Mouse (Mus musculus): ENCODE measurements at regions not wholly inside any gene's neighbourhood (a gene's known extent, or its start where the extent isn't known, plus 50 kb on each side); places are given as distances from the start of the nearest gene placed in this dataset.

DNA sequence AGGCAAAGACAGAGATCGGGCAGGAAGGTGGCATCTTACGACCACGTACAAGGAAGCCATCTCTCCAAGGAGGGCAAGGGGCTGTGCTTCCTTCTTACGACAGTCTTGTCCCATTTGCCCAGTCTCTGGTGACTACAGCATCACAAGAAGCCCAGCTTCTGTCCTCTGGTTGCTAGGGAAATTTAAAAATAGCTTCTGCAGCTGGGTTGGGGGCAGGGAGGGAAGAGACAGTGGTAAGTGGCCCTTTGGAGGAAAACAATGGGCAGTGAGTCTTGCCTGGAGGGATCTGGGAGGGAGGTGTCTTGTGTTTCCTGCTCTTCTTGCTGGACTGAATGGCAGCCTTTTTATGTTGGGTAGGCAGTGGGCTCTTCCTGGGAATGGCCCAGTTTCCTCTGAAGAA lies 62.8 kb upstream of the Dgkg start:
- 41% methylated on average over 4 of the region's 4 CpGs for WGBS
- TF ChIP-seq POLR2A (IDR thresholded peaks at IDR 0.05; ENCODE audit: insufficient read depth, low read depth, low read length) (no peak), CTCF (IDR thresholded peaks at IDR 0.05; ENCODE audit: insufficient read depth, low read depth, low read length) (no peak)
- H3K4me1 ChIP-seq (ENCODE audit: control insufficient read depth, insufficient read depth, low read length) = peaks cover 10% of the 10 kb centered on the region
- H3K4me3 ChIP-seq (ENCODE audit: insufficient read depth, low read depth, low read length) = 0 out of 2 replicates have a peak overlapping the region, but pooled peaks have one; percentile 2
- H3K27ac ChIP-seq (ENCODE audit: insufficient read depth, low read depth, low read length) = peak overlapping the region; percentile 82

DNA sequence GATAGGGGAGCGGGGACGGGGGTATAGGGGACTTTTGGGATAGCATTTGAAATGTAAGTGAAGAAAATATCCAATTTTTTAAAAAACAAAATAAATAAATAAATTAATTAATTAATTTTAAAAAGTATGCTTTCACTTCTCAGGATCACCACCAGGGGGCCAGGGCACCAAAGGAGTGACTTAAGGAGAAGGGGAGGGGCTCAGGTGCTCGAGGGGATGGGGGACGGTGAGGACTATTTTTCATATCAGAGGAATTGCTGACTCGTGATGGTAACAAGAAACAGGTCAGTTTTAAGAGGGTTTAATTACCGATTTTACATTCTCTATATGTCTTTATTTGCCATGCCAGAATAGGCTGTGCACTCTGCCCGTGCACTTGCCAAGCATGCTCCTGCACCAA lies 62.3 kb upstream of the Dgkg start:
- Histone ChIP-seq H3K4me3 (ENCODE audit: insufficient read depth, low read depth, low read length) (0 out of 2 replicates have a peak overlapping the region, but pooled peaks have one; percentile 2), H3K4me1 (ENCODE audit: control insufficient read depth, insufficient read depth, low read length) (peaks cover 10% of the 10 kb centered on the region), H3K27ac (ENCODE audit: insufficient read depth, low read depth, low read length) (peak overlapping the region; percentile 82)
- WGBS = 41% methylated on average over 7 of the region's 7 CpGs
- TF ChIP-seq CTCF (IDR thresholded peaks at IDR 0.05; ENCODE audit: insufficient read depth, low read depth, low read length) (no peak), POLR2A (IDR thresholded peaks at IDR 0.05; ENCODE audit: insufficient read depth, low read depth, low read length) (no peak)

DNA sequence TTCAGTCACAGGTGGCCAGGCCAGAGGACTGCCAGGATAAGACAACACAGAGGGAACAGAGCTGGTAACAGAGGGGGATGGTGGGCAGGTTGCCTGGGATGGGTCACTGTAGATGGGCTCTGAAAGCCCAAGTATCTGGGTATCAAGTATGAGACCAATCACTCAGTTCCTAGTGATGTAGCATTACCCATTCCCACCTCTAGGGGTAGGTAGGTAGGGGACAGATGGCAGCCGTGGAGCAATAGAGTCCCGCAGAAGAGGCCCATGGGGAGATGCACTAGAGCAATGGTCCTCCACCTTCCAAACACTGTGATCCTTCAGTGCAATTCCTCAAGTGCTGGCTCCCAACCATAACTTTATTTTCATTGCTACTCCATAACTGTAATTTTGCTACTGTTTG lies 60.4 kb upstream of the Dgkg start:
- TF ChIP-seq CTCF (IDR thresholded peaks at IDR 0.05; ENCODE audit: insufficient read depth, low read depth, low read length) (no peak), POLR2A (IDR thresholded peaks at IDR 0.05; ENCODE audit: insufficient read depth, low read depth, low read length) (no peak)

DNA sequence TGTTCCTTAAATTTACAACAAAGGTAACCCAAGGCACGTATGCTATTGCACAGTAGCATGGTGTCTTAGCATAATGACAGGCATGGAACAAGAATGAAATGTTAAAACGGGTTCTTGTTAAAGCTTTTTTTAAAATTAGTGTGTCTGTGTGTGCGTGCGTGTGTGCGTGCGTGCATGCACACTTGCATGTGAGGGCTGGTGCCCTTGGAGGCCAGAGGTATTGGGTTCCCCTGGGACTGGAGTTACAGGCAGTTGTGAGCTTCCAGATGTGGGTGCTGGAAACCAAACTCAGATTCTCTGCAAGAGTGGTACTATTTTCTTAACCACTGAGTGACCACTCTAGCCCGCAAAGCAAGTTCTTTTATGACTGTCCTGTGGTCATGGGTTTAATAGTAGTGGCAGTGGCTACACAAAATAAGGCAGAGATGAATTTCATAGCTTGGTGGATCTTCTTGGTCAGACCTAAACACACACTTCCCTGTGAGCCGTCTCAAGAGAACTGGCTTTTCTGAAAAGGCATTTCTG lies 59.3 kb upstream of the Dgkg start:
- Histone ChIP-seq H3K27ac (ENCODE audit: insufficient read depth, low read depth, low read length) (no peak overlapping the region), H3K4me1 (ENCODE audit: control insufficient read depth, insufficient read depth, low read length) (peaks cover 10% of the 10 kb centered on the region), H3K4me3 (ENCODE audit: insufficient read depth, low read depth, low read length) (no peak overlapping the region)
- 95% methylated on average over 8 of the region's 8 CpGs for WGBS
- TF ChIP-seq POLR2A (IDR thresholded peaks at IDR 0.05; ENCODE audit: insufficient read depth, low read depth, low read length) (no peak), CTCF (IDR thresholded peaks at IDR 0.05; ENCODE audit: insufficient read depth, low read depth, low read length) (no peak)

More for the DNA sequence above, 60.4 kb upstream of the Dgkg start:
- Histone ChIP-seq H3K4me1 (ENCODE audit: control insufficient read depth, insufficient read depth, low read length) (peaks cover 10% of the 10 kb centered on the region), H3K27ac (ENCODE audit: insufficient read depth, low read depth, low read length) (no peak overlapping the region), H3K4me3 (ENCODE audit: insufficient read depth, low read depth, low read length) (no peak overlapping the region)
- 72% methylated on average over 2 of the region's 2 CpGs for WGBS

DNA sequence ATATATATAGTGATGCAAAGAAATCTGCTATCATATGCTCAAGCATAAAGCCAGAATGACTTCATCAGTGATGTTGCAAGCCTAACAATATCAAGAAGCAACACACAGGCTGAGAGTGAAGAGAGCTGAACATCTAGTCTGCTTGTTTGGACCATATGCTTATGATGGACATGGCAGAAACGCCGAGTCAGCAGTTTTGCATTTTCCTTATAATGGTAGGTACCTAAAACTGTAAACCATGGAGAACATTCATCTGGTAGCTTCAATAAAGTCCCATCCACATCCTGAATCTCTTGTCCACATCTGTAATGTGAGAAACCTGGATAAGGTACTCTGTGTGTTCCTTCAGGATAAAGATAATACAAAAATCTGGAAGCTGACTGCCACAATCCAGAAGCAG lies 57.3 kb upstream of the Dgkg start:
- Histone ChIP-seq H3K4me1 (ENCODE audit: control insufficient read depth, insufficient read depth, low read length) (no peaks in the 10 kb centered on the region), H3K4me3 (ENCODE audit: insufficient read depth, low read depth, low read length) (no peak overlapping the region), H3K27ac (ENCODE audit: insufficient read depth, low read depth, low read length) (no peak overlapping the region)
- 94% methylated on average over 2 of the region's 2 CpGs for WGBS
- TF ChIP-seq POLR2A (IDR thresholded peaks at IDR 0.05; ENCODE audit: insufficient read depth, low read depth, low read length) (no peak), CTCF (IDR thresholded peaks at IDR 0.05; ENCODE audit: insufficient read depth, low read depth, low read length) (no peak)

DNA sequence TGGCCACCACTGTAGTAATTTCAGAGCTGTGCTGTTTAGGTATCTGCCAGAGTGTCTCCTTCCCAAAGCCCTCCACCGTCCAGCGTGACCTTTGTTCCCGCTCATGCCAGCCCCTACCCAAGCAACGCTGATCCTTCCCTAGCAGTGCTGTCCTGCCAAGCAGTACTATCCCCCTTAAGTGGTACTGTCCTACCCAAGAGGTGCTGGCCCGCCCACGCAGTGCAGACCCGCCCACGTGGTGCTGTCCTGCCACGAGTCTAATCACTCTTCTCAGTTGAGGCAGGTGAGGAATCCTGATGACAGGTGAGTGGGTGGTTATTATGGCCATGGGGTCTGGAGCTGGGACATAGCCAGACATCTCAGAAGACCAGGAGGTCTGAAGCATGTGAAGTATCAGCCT lies 51.7 kb upstream of the Dgkg start:
- no peak for TF ChIP-seq POLR2A (IDR thresholded peaks at IDR 0.05; ENCODE audit: insufficient read depth, low read depth, low read length)
- no peak for TF ChIP-seq CTCF (IDR thresholded peaks at IDR 0.05; ENCODE audit: insufficient read depth, low read depth, low read length)
- WGBS = 69% methylated on average over 9 of the region's 9 CpGs
- Histone ChIP-seq H3K4me3 (ENCODE audit: insufficient read depth, low read depth, low read length) (no peak overlapping the region), H3K4me1 (ENCODE audit: control insufficient read depth, insufficient read depth, low read length) (peaks cover 8% of the 10 kb centered on the region), H3K27ac (ENCODE audit: insufficient read depth, low read depth, low read length) (no peak overlapping the region)
